Mouse (Mus musculus): Measurements from ENCODE around the gene Clcn1. TPM values are rescaled to one million over a fixed set of nuclear protein-coding genes. Genes with fewer than 3 reads are reported as not detected.

The Clcn1 gene
- polyA plus RNA-seq, 1 experiment: 0.42 TPM

DNA sequence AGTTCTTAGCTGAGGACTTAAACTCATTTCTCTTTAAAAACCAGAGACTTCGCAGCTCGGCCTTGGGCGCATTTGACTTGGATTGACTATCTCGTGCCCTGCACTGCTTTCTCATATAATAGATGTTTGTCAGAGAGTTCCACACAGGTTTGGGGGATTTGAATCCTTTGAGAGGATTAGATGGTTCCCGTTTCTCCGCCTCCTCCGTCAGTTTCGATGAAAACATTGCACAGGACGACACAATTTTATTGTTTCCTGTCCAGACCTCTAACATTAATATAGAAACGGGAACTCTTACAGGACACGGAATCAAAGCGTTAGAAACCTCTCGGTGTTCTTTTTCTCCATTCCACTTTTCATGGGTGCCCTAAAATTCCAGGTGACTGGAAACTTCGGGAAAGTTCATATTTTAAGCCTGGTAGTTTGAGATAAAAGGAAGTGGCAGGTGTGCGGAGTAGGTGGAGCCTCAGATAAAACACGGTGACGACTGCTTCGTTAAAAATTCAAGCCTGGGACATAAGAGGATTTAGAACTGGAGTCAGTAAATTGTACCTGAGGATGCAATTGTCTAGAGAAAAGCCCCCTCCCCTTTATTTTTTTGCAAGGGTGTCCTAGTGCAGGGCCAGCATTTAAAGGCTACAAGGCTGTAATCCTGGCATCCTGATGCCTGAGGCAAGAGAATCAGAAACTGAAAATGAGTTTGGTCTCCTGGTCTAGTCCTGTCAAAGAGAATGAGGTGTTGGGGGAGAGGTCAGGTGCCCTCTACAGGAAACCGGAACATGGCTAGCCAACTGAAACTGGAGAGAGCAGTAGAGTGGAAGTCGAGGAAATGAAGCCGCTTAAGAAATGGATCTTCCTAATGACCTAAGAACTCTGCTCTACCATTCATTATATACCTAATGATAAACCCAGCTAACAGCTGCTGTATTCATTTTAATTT lies 20.8 kb upstream of the Clcn1 start:
- peaks cover 33% of the 10 kb centered on the region for H3K79me3 ChIP-seq (ENCODE audit: low read depth)
- H3K4me3 ChIP-seq (ENCODE audit: insufficient read depth, poor library complexity, severe bottlenecking): peak overlapping the region; percentile 93
- H3K36me3 ChIP-seq (ENCODE audit: control insufficient read depth, insufficient read depth): peaks cover 38% of the 10 kb centered on the region
- H3K27me3 ChIP-seq (ENCODE audit: control insufficient read depth, insufficient read depth, insufficient read length): no peaks in the 10 kb centered on the region
- TF ChIP-seq MYOG (IDR thresholded peaks at IDR 0.05; ENCODE audit: control insufficient read depth, extremely low read depth, insufficient read length): no peak
- TF ChIP-seq USF1 (IDR thresholded peaks at IDR 0.05; ENCODE audit: low read depth): no peak
- no peak for TF ChIP-seq MYOD1 (IDR thresholded peaks at IDR 0.05; ENCODE audit: control insufficient read depth, insufficient read length, low read depth)
- no peak for TF ChIP-seq CTCF (IDR thresholded peaks at IDR 0.05; ENCODE audit: control insufficient read depth, insufficient read depth, insufficient read length)
- no peak for TF ChIP-seq CEBPB (IDR thresholded peaks at IDR 0.05; ENCODE audit: low read depth)
- no peak for TF ChIP-seq FOSL1 (IDR thresholded peaks at IDR 0.05; ENCODE audit: insufficient read depth, low read length, poor library complexity, severe bottlenecking)
- TF ChIP-seq MAX (IDR thresholded peaks at IDR 0.05): no peak
- peaks cover 38% of the 10 kb centered on the region for H3K79me2 ChIP-seq (ENCODE audit: control insufficient read depth, insufficient read depth)
- H3ac ChIP-seq (ENCODE audit: control insufficient read depth, insufficient read length, low read depth): peak overlapping the region; percentile 94

DNA sequence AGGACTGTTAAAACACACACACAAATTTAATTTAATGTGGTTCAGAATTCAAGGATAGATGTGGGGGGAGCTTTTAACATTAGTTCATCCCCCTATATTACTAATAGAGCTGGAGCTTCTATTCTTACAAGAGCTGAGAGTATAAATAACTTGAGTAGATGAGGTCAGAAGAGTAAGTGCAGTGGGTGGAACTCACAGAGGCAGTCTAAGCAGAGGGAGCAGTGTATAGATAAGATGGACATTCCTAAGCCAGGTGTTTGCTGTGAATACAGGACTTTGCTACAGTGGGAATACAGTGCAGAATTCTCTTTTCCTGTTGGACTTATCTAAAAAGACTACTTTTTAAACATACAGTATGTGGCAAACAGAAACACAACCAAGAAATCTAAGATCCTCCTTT lies 15.7 kb upstream of the Clcn1 start:
- peaks cover 30% of the 10 kb centered on the region for H3K79me2 ChIP-seq (ENCODE audit: control insufficient read depth, insufficient read depth)
- no peaks in the 10 kb centered on the region for H3K27me3 ChIP-seq (ENCODE audit: control insufficient read depth, insufficient read depth, insufficient read length)
- H3K36me3 ChIP-seq (ENCODE audit: control insufficient read depth, insufficient read depth): peaks cover 87% of the 10 kb centered on the region
- TF ChIP-seq CEBPB (IDR thresholded peaks at IDR 0.05; ENCODE audit: low read depth): no peak
- no peak for TF ChIP-seq CTCF (IDR thresholded peaks at IDR 0.05; ENCODE audit: control insufficient read depth, insufficient read depth, insufficient read length)
- H3ac ChIP-seq (ENCODE audit: control insufficient read depth, insufficient read length, low read depth): no peak overlapping the region
- no peak overlapping the region for H3K4me3 ChIP-seq (ENCODE audit: insufficient read depth, poor library complexity, severe bottlenecking)
- H3K79me3 ChIP-seq (ENCODE audit: low read depth): peaks cover 27% of the 10 kb centered on the region

DNA sequence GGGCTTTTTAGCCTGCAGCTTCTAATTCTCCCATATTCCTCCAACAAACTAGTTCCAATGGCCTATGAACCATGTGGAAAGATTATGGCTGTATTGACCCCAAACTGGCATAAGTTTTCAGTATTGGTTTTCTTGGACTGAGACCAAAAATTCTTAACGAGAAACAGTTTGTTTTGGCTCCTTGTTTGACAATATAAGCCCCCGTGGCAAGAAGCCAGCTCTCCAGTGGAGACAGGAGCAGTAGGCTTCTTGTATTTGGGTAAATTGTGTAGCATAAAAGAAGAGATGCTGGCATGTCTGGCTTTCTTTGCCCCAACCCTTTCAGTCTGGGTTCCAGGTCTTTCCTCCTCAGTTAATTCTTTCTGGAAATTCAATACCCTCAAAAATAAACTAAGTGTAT lies 10.3 kb upstream of the Clcn1 start:
- H3K27me3 ChIP-seq (ENCODE audit: control insufficient read depth, insufficient read depth, insufficient read length): no peaks in the 10 kb centered on the region
- peaks cover 97% of the 10 kb centered on the region for H3K36me3 ChIP-seq (ENCODE audit: control insufficient read depth, insufficient read depth)
- no peak overlapping the region for H3ac ChIP-seq (ENCODE audit: control insufficient read depth, insufficient read length, low read depth)
- TF ChIP-seq MYOG (IDR thresholded peaks at IDR 0.05; ENCODE audit: control insufficient read depth, extremely low read depth, insufficient read length): no peak
- no peak for TF ChIP-seq FOSL1 (IDR thresholded peaks at IDR 0.05; ENCODE audit: insufficient read depth, low read length, poor library complexity, severe bottlenecking)
- no peak overlapping the region for H3K4me3 ChIP-seq (ENCODE audit: insufficient read depth, poor library complexity, severe bottlenecking)
- H3K79me2 ChIP-seq (ENCODE audit: control insufficient read depth, insufficient read depth): no peaks in the 10 kb centered on the region
- peaks cover 2% of the 10 kb centered on the region for H3K79me3 ChIP-seq (ENCODE audit: low read depth)

DNA sequence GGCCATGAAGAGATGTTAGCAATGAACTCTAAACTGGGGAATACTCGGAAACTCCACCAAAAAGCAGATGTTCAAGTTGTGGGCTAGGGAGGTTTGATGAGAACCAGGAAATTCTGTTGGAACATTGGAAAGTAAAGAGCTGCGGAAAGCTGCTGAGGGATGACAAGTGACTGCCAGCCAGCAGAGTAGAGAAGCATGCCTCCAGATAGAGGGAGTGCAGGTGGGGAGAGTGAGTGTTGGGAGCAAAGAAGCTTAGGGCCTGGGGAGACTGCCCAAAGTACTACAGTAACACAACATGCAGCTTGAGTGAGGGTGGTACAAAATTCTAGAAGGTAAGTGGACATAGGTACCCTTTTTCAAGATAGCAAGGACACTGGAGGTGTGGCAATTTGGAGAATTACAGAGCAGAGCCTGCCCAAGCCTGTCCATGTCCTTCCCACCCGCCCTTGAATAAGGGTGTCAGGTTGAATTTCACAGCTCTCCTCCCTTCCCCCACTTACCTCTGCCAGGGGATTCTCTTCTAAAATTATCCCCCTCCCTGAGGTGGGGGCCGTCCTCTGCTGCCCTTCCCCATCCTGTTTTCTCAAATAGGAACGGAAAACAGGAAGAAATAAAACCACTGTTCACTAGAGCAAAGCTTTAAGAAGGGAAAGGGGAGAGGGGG lies 3.5 kb upstream of the Clcn1 start:
- Histone ChIP-seq H3K4me3 (ENCODE audit: insufficient read depth, poor library complexity, severe bottlenecking) (no peak overlapping the region), H3K27me3 (ENCODE audit: control insufficient read depth, insufficient read depth, insufficient read length) (no peaks in the 10 kb centered on the region), H3ac (ENCODE audit: control insufficient read depth, insufficient read length, low read depth) (no peak overlapping the region), H3K79me3 (ENCODE audit: low read depth) (no peaks in the 10 kb centered on the region), H3K79me2 (ENCODE audit: control insufficient read depth, insufficient read depth) (no peaks in the 10 kb centered on the region), H3K36me3 (ENCODE audit: control insufficient read depth, insufficient read depth) (peaks cover 54% of the 10 kb centered on the region)
- TF ChIP-seq FOSL1 (IDR thresholded peaks at IDR 0.05; ENCODE audit: insufficient read depth, low read length, poor library complexity, severe bottlenecking): no peak

DNA sequence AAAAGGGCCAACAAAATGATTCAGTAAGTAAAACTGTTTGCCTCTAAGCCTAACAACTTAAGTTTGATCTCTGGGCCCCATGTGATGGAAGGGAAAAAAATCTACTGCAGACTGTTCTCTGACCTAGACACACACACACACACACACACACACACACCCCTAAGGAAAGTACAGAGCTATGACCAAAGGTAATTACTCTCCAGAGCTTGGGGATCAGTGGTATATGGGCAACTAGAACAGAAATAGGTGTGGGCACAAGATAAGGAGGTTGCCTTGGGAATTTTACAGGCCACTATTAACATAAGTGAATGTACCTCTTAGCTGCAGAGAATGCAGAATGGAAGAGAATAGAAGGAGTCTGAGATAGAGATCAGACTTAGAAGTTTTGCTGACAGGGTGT lies 1.1 kb downstream of the Clcn1 start:
- TF ChIP-seq CTCF (IDR thresholded peaks at IDR 0.05; ENCODE audit: control insufficient read depth, insufficient read depth, insufficient read length): no peak
- TF ChIP-seq CEBPB (IDR thresholded peaks at IDR 0.05; ENCODE audit: low read depth): no peak
- no peak for TF ChIP-seq MYOG (IDR thresholded peaks at IDR 0.05; ENCODE audit: control insufficient read depth, extremely low read depth, insufficient read length)
- Histone ChIP-seq H3K79me2 (ENCODE audit: control insufficient read depth, insufficient read depth) (no peaks in the 10 kb centered on the region), H3K36me3 (ENCODE audit: control insufficient read depth, insufficient read depth) (peaks cover 10% of the 10 kb centered on the region), H3K4me3 (ENCODE audit: insufficient read depth, poor library complexity, severe bottlenecking) (no peak overlapping the region), H3K79me3 (ENCODE audit: low read depth) (no peaks in the 10 kb centered on the region), H3ac (ENCODE audit: control insufficient read depth, insufficient read length, low read depth) (no peak overlapping the region), H3K27me3 (ENCODE audit: control insufficient read depth, insufficient read depth, insufficient read length) (no peaks in the 10 kb centered on the region)

DNA sequence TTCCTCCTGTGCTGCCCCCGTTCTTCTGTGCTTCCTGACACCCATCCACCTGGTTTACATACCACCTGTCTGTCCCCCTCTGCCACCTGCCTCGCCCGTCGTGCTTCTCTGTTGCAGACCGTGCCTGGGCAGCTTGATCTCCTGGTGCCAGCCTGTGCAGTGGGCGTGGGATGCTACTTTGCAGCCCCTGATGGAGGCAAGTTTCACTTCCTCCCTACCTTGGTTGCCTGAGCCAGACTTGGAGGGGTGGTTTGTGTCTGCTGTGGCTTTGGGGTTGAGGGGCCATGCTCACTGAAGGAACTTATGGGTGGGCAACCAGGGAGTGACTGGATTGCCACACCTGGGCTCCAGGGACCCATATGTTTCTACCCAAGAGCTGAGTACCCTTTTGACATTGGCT lies 6.8 kb downstream of the Clcn1 start:
- no peaks in the 10 kb centered on the region for H3K79me2 ChIP-seq (ENCODE audit: control insufficient read depth, insufficient read depth)
- TF ChIP-seq MYOD1 (IDR thresholded peaks at IDR 0.05; ENCODE audit: control insufficient read depth, insufficient read length, low read depth) (no peak), FOSL1 (IDR thresholded peaks at IDR 0.05; ENCODE audit: insufficient read depth, low read length, poor library complexity, severe bottlenecking) (no peak), MYOG (IDR thresholded peaks at IDR 0.05; ENCODE audit: control insufficient read depth, extremely low read depth, insufficient read length) (no peak), MAX (IDR thresholded peaks at IDR 0.05) (no peak), CTCF (IDR thresholded peaks at IDR 0.05; ENCODE audit: control insufficient read depth, insufficient read depth, insufficient read length) (no peak), USF1 (IDR thresholded peaks at IDR 0.05; ENCODE audit: low read depth) (no peak), CEBPB (IDR thresholded peaks at IDR 0.05; ENCODE audit: low read depth) (no peak)
- no peaks in the 10 kb centered on the region for H3K79me3 ChIP-seq (ENCODE audit: low read depth)
- no peaks in the 10 kb centered on the region for H3K36me3 ChIP-seq (ENCODE audit: control insufficient read depth, insufficient read depth)
- H3ac ChIP-seq (ENCODE audit: control insufficient read depth, insufficient read length, low read depth): no peak overlapping the region
- no peak overlapping the region for H3K4me3 ChIP-seq (ENCODE audit: insufficient read depth, poor library complexity, severe bottlenecking)
- no peaks in the 10 kb centered on the region for H3K27me3 ChIP-seq (ENCODE audit: control insufficient read depth, insufficient read depth, insufficient read length)

Measured in C2C12 (cell line).